ENCODE assay signal across 8 mouse cellular contexts in genomic region chr10:63338914-63339643, GRCm38 (mm10). TPM values are rescaled to one million over a fixed set of nuclear protein-coding genes. Genes with fewer than 3 reads are reported as not detected.
DNase-seq lines count a peak whose midpoint lies in the region; ATAC-seq lines count a peak whose summit lies in the region.

No protein-coding gene starts in this region.

- H3K27ac ChIP-seq in heart, embryonic 14.5 days (replicated peaks in 1 of 2; ENCODE audit: control insufficient read depth in 1 of 2, insufficient read depth in 1 of 2, low read depth in 2 of 2, low read length in 2 of 2) = peak overlapping the region; percentile 85 to 94; a peak in 3 of 4 replicates
- peak overlapping the region; percentile 93 for H3K27ac ChIP-seq in liver, embryonic 12.5 days

- peaks cover 8 to 12% of the 10 kb centered on the region in 2 experiments for H3K4me1 ChIP-seq in heart, embryonic 14.5 days (ENCODE audit: control insufficient read depth in 2 of 2, insufficient read depth in 2 of 2, low read length in 2 of 2)
- H3K4me1 ChIP-seq in liver, embryonic 12.5 days = peaks cover 22% of the 10 kb centered on the region

- H3K4me2 ChIP-seq in heart, embryonic 14.5 days (ENCODE audit: low read length) = peak overlapping the region; percentile 90
- H3K4me2 ChIP-seq in liver, embryonic 12.5 days = peak overlapping the region; percentile 82

- peak overlapping the region; percentile 98 for H3K9ac ChIP-seq in heart, embryonic 14.5 days (ENCODE audit: low read length)
- peak overlapping the region; percentile 94 for H3K9ac ChIP-seq in liver, embryonic 12.5 days

- H3K36me3 ChIP-seq in heart, embryonic 14.5 days (ENCODE audit: control insufficient read depth, insufficient read depth, low read length) = peaks cover 10% of the 10 kb centered on the region
- H3K36me3 ChIP-seq in liver, embryonic 12.5 days = peaks cover 27% of the 10 kb centered on the region
- H3K36me3 ChIP-seq in splenic B cell, adult 2 months (ENCODE audit: control insufficient read depth, insufficient read depth, low read length, poor library complexity, severe bottlenecking) = peaks cover 7% of the 10 kb centered on the region

- no peaks in the 10 kb centered on the region for H3K27me3 ChIP-seq in heart, embryonic 14.5 days (ENCODE audit: control insufficient read depth, insufficient read depth, low read length)
- no peaks in the 10 kb centered on the region for H3K27me3 ChIP-seq in liver, embryonic 12.5 days (replicated peaks)
- H3K27me3 ChIP-seq in splenic B cell, adult 2 months (ENCODE audit: control insufficient read depth, insufficient read depth, low read length, poor library complexity, severe bottlenecking) = no peaks in the 10 kb centered on the region; the same call in 1 of the 2 replicates

- ATAC-seq in heart, embryonic 14.5 days (ENCODE audit: insufficient number of reproducible peaks, insufficient read depth, low FRiP score, low read depth) = peak; percentile 97
- ATAC-seq in liver, embryonic 12.5 days = peak; percentile 97

- under 1% methylated on average over 51 of the region's 74 CpGs for WGBS in heart, embryonic 14.5 days
- WGBS in liver, embryonic 12.5 days (ENCODE audit: insufficient replicate concordance) = under 1% methylated on average over 70 of the region's 74 CpGs

- peak; percentile 65 to 70 for DNase-seq in CD8-positive naive resting alpha-beta T cell, adult 2 months (ENCODE audit: low read depth in 2 of 2, low spot score in 2 of 2)
- DNase-seq in c-Kit-negative CD71-positive TER-119-positive erythroid progenitor cells, embryonic 14.5 days (ENCODE audit: low read depth, low spot score) = peak; percentile 88
- peak; percentile 29 for DNase-seq in fibroblast of lung, adult 2 months (ENCODE audit: low read depth)
- peak; percentile 96 for DNase-seq in kidney, postnatal 14 days
- DNase-seq in naive thymus-derived CD4-positive, alpha-beta T cell, adult 2 months (ENCODE audit: low read depth) = peak; percentile 87
- peak; percentile 94 for DNase-seq in splenic B cell, adult 2 months (ENCODE audit: low read depth, low spot score)

- peak overlapping the region; percentile 82 to 84 for H3K4me3 ChIP-seq in heart, embryonic 14.5 days (ENCODE audit: control insufficient read depth in 1 of 2, insufficient read depth in 1 of 2, low read depth in 1 of 2, low read length in 2 of 2)
- H3K4me3 ChIP-seq in liver, embryonic 12.5 days = peak overlapping the region; percentile 88

- H3K9me3 ChIP-seq in heart, embryonic 14.5 days (ENCODE audit: control insufficient read depth, low read length) = no peaks in the 10 kb centered on the region
- H3K9me3 ChIP-seq in liver, embryonic 12.5 days (replicated peaks) = no peaks in the 10 kb centered on the region

RNA-seq across cellular contexts. Expression of gene Sirt1, which starts 42.4 kb away (rescaled TPM):
- 6.4 and 7.8 TPM in 2 replicates for polyA plus RNA-seq in heart, embryonic 14.5 days (2014; fragmentation: Nextera tagmentation; extraction: Ambion mirVana)
- polyA plus RNA-seq in liver, embryonic 12.5 days (2016; fragmentation: Nextera tagmentation; extraction: Ambion mirVana) = 6.0 and 7.5 TPM in 2 replicates

RNA-seq across cellular contexts. Expression of gene Dnajc12, which starts 43.2 kb away (rescaled TPM):
- 8.4 and 9.6 TPM in 2 replicates for polyA plus RNA-seq in heart, embryonic 14.5 days (2014; fragmentation: Nextera tagmentation; extraction: Ambion mirVana)
- polyA plus RNA-seq in liver, embryonic 12.5 days (2016; fragmentation: Nextera tagmentation; extraction: Ambion mirVana) = 13.0 and 14.2 TPM in 2 replicates

Comparison
In these comparisons a context has a peak if more than half of its experiments do, and no peak if none do; other contexts are left out.
1. Peak in every context shown above with its lines: DNase-seq, ATAC-seq, H3K4me3 ChIP-seq and H3K27ac ChIP-seq.
2. DNase-seq: peak in every context shown above with its lines; median percentile 96 in kidney, postnatal 14 days; 94 in splenic B cell, adult 2 months; 88 in c-Kit-negative CD71-positive TER-119-positive erythroid progenitor cells, embryonic 14.5 days; 87 in naive thymus-derived CD4-positive, alpha-beta T cell, adult 2 months; 68 in CD8-positive naive resting alpha-beta T cell, adult 2 months; 29 in fibroblast of lung, adult 2 months.